In genomic region chr12:7778056-7778440, GRCm38 (mm10) we compare ENCODE assay signal across 12 mouse cellular contexts.
DNase-seq lines count a peak whose midpoint lies in the region; ATAC-seq lines count a peak whose summit lies in the region.
"Had no signal": no experiment of that assay in that cellular context is flagged by ENCODE, and none has a peak within 500 bp of the region (broad histone marks: within the 10 kb centered on the region; RNA-seq: fewer than 3 reads in every experiment).

No protein-coding gene starts in this region.

- ATAC-seq in frontal cortex, adult (ENCODE audit: low TSS enrichment): peak; percentile 54
- ATAC-seq in neural tube, embryonic 13.5 days (ENCODE audit: low read depth): peak; percentile 41; the same call in 1 of the 2 replicates
- ATAC-seq in neural tube, embryonic 15.5 days (ENCODE audit: low FRiP score): no peak
- 0 out of 2 replicates have a peak, but pooled peaks have one; percentile 12 for ATAC-seq in intestine, embryonic 14.5 days (replicated peaks; ENCODE audit: low FRiP score, low TSS enrichment, low read depth)

- peaks cover 17% of the 10 kb centered on the region for H3K4me1 ChIP-seq in neural tube, embryonic 13.5 days (replicated peaks)
- peaks cover 6% of the 10 kb centered on the region; the same call in 1 of the 2 replicates for H3K4me1 ChIP-seq in neural tube, embryonic 15.5 days
- H3K4me1 ChIP-seq in intestine, embryonic 14.5 days (replicated peaks; ENCODE audit: control insufficient read depth, insufficient read depth, low read length): no peaks in the 10 kb centered on the region

- H3K4me2 ChIP-seq in neural tube, embryonic 13.5 days: no peak overlapping the region
- no peak overlapping the region for H3K4me2 ChIP-seq in neural tube, embryonic 15.5 days
- H3K4me2 ChIP-seq in intestine, embryonic 14.5 days (ENCODE audit: low read length): no peak overlapping the region
- H3K4me2 ChIP-seq: embryonic facial prominence, embryonic 12.5 days; hindbrain, embryonic 12.5 days had no signal

- H3K27me3 ChIP-seq in neural tube, embryonic 13.5 days: no peaks in the 10 kb centered on the region
- no peaks in the 10 kb centered on the region for H3K27me3 ChIP-seq in neural tube, embryonic 15.5 days (replicated peaks)
- no peaks in the 10 kb centered on the region for H3K27me3 ChIP-seq in intestine, embryonic 14.5 days (replicated peaks; ENCODE audit: control insufficient read depth, insufficient read depth, low read length)
- H3K27me3 ChIP-seq: embryonic facial prominence, embryonic 12.5 days; hindbrain, embryonic 12.5 days had no signal

- no peak overlapping the region for H3K9ac ChIP-seq in neural tube, embryonic 13.5 days
- H3K9ac ChIP-seq in neural tube, embryonic 15.5 days (replicated peaks): no peak overlapping the region
- H3K9ac ChIP-seq in intestine, embryonic 14.5 days (ENCODE audit: low read length): no peak overlapping the region
- H3K9ac ChIP-seq: embryonic facial prominence, embryonic 12.5 days; hindbrain, embryonic 12.5 days; liver, embryonic 14.5 days had no signal

- H3K4me3 ChIP-seq in neural tube, embryonic 13.5 days: no peak overlapping the region
- no peak overlapping the region for H3K4me3 ChIP-seq in neural tube, embryonic 15.5 days (replicated peaks)
- no peak overlapping the region for H3K4me3 ChIP-seq in intestine, embryonic 14.5 days (ENCODE audit: low read depth, low read length)
- H3K4me3 ChIP-seq: embryonic facial prominence, embryonic 12.5 days; hindbrain, embryonic 12.5 days had no signal

- no peaks in the 10 kb centered on the region for H3K36me3 ChIP-seq in neural tube, embryonic 13.5 days
- no peaks in the 10 kb centered on the region for H3K36me3 ChIP-seq in neural tube, embryonic 15.5 days
- no peaks in the 10 kb centered on the region for H3K36me3 ChIP-seq in intestine, embryonic 14.5 days (ENCODE audit: control insufficient read depth, insufficient read depth, low read length)
- H3K36me3 ChIP-seq: embryonic facial prominence, embryonic 12.5 days; G1E; hindbrain, embryonic 12.5 days had no signal

- DNase-seq in frontal cortex, postnatal 36 days (ENCODE audit: low spot score in 2 of 2): no peak
- DNase-seq in intestine, embryonic 14.5 days (ENCODE audit: low spot score): no peak
- DNase-seq in retina, embryonic 14.5 days (ENCODE audit: low spot score): peak; percentile 11
- no peak for DNase-seq in B cell, adult 2 months
- DNase-seq in spleen, adult 12 weeks (ENCODE audit: low spot score): no peak

- H3K27ac ChIP-seq in neural tube, embryonic 13.5 days (replicated peaks): no peak overlapping the region
- H3K27ac ChIP-seq in neural tube, embryonic 15.5 days (replicated peaks): no peak overlapping the region
- H3K27ac ChIP-seq in intestine, embryonic 14.5 days (ENCODE audit: low read depth): no peak overlapping the region
- H3K27ac ChIP-seq: embryonic facial prominence, embryonic 12.5 days; liver, embryonic 14.5 days had no signal

- 55% methylated on average over 6 of the region's 6 CpGs for WGBS in neural tube, embryonic 13.5 days
- WGBS in neural tube, embryonic 15.5 days: 63% methylated on average over 6 of the region's 6 CpGs
- 45% methylated on average over 6 of the region's 6 CpGs for WGBS in intestine, embryonic 14.5 days

- H3K9me3 ChIP-seq in neural tube, embryonic 13.5 days: no peaks in the 10 kb centered on the region
- no peaks in the 10 kb centered on the region for H3K9me3 ChIP-seq in neural tube, embryonic 15.5 days (replicated peaks)
- no peaks in the 10 kb centered on the region for H3K9me3 ChIP-seq in intestine, embryonic 14.5 days (ENCODE audit: control insufficient read depth, low read length)
- H3K9me3 ChIP-seq: embryonic facial prominence, embryonic 12.5 days; hindbrain, embryonic 12.5 days had no signal
